Mouse (Mus musculus) gastrocnemius, adult 18-20 months (tissue): ENCODE results near the gene Tmem192. TPM values are rescaled to one million over a fixed set of nuclear protein-coding genes. Genes with fewer than 3 reads are reported as not detected.
"Not testable (repeated sequence)": the region's sequence is repeated elsewhere in the genome, so short reads cannot be mapped to it uniquely, and the experiment has no call there.

Source experiments
- DNase-seq: peaks from one replicate; pipeline ENCODE4 v3.0.0; 2021; ENCODE audit warnings: low spot score
- total RNA-seq, 2 experiments: library from RNA; stranded (reverse); gene quantifications; 2 replicates each; pipeline ENCODE4 v1.2.3; 2021

The Tmem192 gene
- total RNA-seq, 2 experiments from 2014 or later: 21.8 TPM

DNA sequence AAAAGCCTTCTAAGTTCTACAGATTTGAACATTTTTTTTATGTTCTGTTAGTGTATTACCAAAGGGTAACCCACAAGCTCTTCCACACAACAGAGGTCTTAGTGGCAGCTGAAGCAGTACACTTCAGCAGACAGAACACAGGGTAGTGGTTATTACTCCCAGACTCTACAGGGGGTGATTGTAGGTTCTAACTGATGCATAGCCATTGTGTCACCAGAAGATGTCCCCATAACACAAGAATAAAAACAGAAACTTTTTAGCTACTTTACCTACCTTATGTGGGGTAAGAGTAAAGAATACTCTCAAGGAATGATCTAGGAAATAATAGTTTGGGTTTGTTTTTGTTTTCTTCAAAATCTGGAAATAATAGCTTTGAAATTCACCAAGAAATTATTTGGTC, 15.9 kb downstream of the Tmem192 start:
- no peak for DNase-seq

DNA sequence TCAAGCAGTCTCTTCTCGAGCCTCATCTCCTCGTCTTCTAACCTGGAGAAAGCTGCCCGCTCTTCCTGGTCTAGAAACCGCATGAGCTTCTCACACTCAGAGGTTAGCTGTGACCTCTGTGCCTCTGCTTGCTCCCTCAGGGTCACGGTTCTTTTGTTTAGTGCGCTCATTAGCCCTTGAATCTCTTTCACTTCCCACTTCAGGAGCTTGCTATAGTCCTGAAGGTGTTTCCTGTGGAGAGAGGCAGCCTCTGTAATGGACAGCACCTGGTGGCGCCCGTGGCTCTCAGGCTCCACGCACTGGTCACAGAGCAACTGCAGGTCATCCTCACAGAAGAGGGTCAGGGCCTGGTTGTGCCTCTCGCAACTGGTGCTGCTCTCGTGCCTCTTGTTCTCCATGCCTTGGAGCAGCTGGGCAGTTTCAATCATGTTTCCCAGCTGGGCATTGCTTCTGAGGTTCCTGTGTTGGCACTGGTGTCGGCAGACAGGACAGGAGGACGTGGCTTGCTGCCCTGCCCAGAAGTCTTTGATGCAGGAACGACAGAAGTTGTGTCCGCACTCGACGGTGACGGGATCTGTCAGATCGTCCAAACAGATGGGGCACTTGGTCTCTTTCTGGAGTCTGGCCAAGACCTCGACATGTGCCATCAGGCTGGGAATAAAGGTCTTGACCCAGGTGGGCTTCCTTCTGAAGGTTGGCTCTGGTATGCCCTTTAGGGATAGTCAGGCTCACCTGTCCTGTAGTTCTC, 36.3 kb downstream of the Tmem192 start:
- DNase-seq: no peak

DNA sequence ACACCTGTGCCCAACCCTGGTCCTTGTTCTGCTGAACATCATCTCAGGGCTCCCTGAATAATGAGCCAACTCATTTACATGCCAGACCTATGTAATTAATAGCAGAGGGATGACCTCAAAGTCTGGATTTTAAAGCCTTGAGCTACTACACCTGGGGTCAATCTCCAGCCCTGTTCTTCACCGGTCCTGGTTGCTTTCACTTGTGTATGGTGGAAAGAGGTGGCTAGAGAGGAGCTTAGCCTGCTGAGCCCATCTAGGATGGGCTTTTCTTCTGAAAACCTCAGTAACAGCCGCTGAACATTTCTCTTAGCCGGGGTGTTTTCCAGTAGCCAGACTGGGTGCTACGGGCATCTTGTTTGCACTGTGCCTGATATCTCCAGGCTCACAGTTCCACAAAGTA, 40.7 kb downstream of the Tmem192 start, which contains the start of gene Trim75:
Gene Trim75 (minus strand): TSS at position 101 of the 400 bp plus-strand sequence.
- no peak for DNase-seq

DNA sequence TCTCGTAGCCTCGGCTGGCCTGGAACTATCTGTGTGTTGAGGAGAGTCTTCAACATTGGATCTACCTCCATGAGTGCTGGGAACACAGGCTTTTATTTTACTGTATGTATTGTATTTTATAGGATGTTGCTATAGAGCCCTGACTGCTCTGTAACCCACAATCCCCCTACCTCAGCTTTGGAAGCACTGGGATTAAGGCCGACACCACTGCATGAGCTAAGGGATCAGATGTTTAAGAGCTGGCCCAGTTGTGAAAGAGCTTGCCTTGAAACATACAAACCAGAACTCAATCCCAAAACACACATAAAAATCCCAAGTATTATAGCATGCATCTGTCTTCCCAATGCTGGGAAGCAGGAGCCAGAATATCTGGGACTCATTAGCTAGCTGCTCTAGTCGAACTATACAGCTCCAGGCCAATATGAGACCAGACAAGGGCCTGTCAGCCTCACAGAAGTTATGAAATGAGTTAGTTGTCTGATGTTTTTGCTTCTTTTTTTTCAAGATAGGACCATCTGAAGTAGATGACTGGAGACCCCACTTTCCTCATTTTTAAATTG, 51.9 kb downstream of the Tmem192 start:
- DNase-seq: no peak

DNA sequence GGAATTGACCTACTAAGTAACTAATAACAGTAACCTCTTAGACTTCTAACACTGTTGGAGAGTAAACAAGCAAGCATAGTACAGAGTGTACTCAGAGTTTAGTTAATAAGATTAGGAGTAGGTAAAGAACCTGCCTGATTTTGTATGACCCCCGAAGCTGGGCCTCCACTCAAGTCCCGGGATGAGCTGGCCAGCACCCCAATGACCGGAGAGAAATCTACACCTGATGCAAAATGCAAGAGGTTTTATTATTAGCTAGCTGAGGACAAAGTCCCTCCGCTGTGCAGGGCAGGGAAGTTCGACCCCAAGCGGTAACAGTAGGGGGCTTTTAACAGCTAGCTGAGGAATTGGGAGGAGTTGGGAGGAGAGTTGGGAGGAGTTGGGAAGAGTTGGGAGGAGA, 60.6 kb downstream of the Tmem192 start:
- not testable (repeated sequence) for DNase-seq

DNA sequence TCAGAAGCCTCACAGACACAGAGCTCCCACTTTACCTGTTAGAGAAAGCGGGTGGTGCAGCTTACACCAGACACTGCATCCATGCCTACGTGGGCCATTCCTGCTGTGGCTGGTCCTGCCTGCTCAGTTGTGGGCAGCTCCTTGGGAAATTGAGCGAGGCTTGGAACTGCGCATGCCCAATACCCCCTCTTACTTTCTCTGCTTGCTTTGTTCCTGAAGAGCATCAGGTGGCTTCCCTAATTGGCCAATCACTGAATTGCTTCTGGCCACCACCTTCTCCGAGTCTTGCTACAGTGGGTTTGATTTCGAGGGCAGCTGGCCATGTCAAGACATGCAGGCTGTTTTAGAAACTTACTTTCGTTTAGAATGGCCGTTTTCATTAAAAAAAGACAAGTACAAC, 71.4 kb downstream of the Tmem192 start, which contains the start of the genes Trim61 and Trim60:
Gene Trim61 (minus strand): TSS at position 101 of the 400 bp plus-strand sequence.
Gene Trim60 (minus strand): TSS at position 162 of the 400 bp plus-strand sequence.
- no peak for DNase-seq

Other genes with a start within 250 kb of the Tmem192 start
- gene Msmo1, start 213.4 kb upstream of the Tmem192 start, total RNA-seq: 1 to 10 TPM; 2.9 to 4.9 TPM
- gene Klhl2, start 97.2 kb upstream of the Tmem192 start, total RNA-seq: 1 to 10 TPM; 6.0 to 8.1 TPM
- gene Trim75, start 40.6 kb downstream of the Tmem192 start, total RNA-seq: not detected
- gene Trim61, start 71.3 kb downstream of the Tmem192 start, total RNA-seq: not detected
- not detected for gene Trim60, start 71.4 kb downstream of the Tmem192 start, total RNA-seq
- not detected for gene Apela, start 90.2 kb downstream of the Tmem192 start, total RNA-seq
- gene Gm10663, start 127.8 kb downstream of the Tmem192 start, total RNA-seq: not detected
- not detected for gene BC030870, start 182.4 kb downstream of the Tmem192 start, total RNA-seq